Mouse (Mus musculus) intestine, postnatal 0 days (tissue): ENCODE data around the gene Marveld3. TPM values are rescaled to one million over a fixed set of nuclear protein-coding genes. Genes with fewer than 3 reads are reported as not detected.

Experiments
- ATAC-seq: fragments of 200-750 bp; cut with Nextera tagmentation; 2 replicates; pipeline ENCODE4 v1.8.0; 2017; ENCODE audit warnings: mild to moderate bottlenecking, moderate TSS enrichment, moderate library complexity
- H3K27ac ChIP-seq: fragments of 300-500 bp; sonication (generic); 2 replicates; pipeline ENCODE4 v1.5.1; 2014; ENCODE audit warnings: mild to moderate bottlenecking, low read depth, low read length, moderate library complexity
- H3K27me3 ChIP-seq: fragments of 300-500 bp; sonication (generic); replicated peaks from 2 replicates; pipeline ENCODE4 v1.6.1; 2014; ENCODE audit warnings: low read length, mixed read lengths; ENCODE audit not compliant: control insufficient read depth, insufficient read depth
- H3K36me3 ChIP-seq: fragments of 300-500 bp; sonication (generic); 2 replicates; pipeline ENCODE4 v1.6.1; 2014; ENCODE audit warnings: mild to moderate bottlenecking, moderate library complexity; ENCODE audit not compliant: control insufficient read depth, insufficient read depth
- H3K4me1 ChIP-seq: fragments of 300-500 bp; sonication (generic); replicated peaks from 2 replicates; pipeline ENCODE4 v1.6.1; 2014; ENCODE audit warnings: antibody characterized with exemption, low read length, mixed read lengths; ENCODE audit not compliant: control insufficient read depth, insufficient read depth
- H3K4me2 ChIP-seq: fragments of 300-500 bp; sonication (generic); replicated peaks from 2 replicates; pipeline ENCODE4 v1.6.1; 2014; ENCODE audit warnings: low read depth, mild to moderate bottlenecking, moderate library complexity
- H3K4me3 ChIP-seq: fragments of 300-500 bp; sonication (generic); 2 replicates; pipeline ENCODE4 v1.5.1; 2014; ENCODE audit warnings: low read depth, low read length
- H3K9ac ChIP-seq: fragments of 300-500 bp; sonication (generic); 2 replicates; pipeline ENCODE4 v1.6.1; 2014; ENCODE audit warnings: mild to moderate bottlenecking, low read depth, low read length
- H3K9me3 ChIP-seq: fragments of 300-500 bp; sonication (generic); 2 replicates; pipeline ENCODE4 v1.6.1; 2016; ENCODE audit warnings: mixed run types; ENCODE audit not compliant: control insufficient read depth
- CTCF ChIP-seq: sonication (generic); IDR thresholded peaks from 2 replicates; pipeline ENCODE4 v1.5.1; 2016; ENCODE audit warnings: low read depth, mild to moderate bottlenecking, control low read depth, antibody characterized with exemption, moderate library complexity
- WGBS: fragments of 180-500 bp; shearing (Covaris S2); extraction: QIAGEN DNeasy Blood & Tissue Kit; methylation state at CpG from one replicate; pipeline ENCODE4 v1.1.7; 2014; 5-methylcytosine and 5-hydroxymethylcytosine counted together
- polyA plus RNA-seq: library from polyadenylated mRNA; unstranded; fragments of >200 nt; fragmentation: Nextera tagmentation; extraction: Ambion mirVana; gene quantifications from 2 replicates; pipeline ENCODE4 v1.2.1, GENCODE M21; 2015

Gene Marveld3
- polyA plus RNA-seq, 1 experiment from 2014 or later: 25.0 TPM

- ATAC-seq: no peak
- Histone ChIP-seq H3K4me3 (no peak overlapping the region), H3K27me3 (no peaks in the 10 kb centered on the region), H3K4me1 (no peaks in the 10 kb centered on the region; the same call in none of the 2 replicates), H3K27ac (no peak overlapping the region), H3K9ac (no peak overlapping the region), H3K9me3 (no peaks in the 10 kb centered on the region), H3K36me3 (no peaks in the 10 kb centered on the region; the same call in 1 of the 2 replicates), H3K4me2 (peak overlapping the region; percentile 28)
- peak; percentile 75 for TF ChIP-seq CTCF
- 14% methylated on average over 26 of the region's 26 CpGs for WGBS
Observed at GRCm38 (mm10) chr8:109947447-109948284, 14.3 kb downstream of the Marveld3 start.

- H3K9ac ChIP-seq: no peak overlapping the region
- 58% methylated on average over 7 of the region's 7 CpGs for WGBS
- peak; percentile 59 for ATAC-seq
- no peaks in the 10 kb centered on the region for H3K9me3 ChIP-seq
- H3K27me3 ChIP-seq: no peaks in the 10 kb centered on the region
- no peak for TF ChIP-seq CTCF
- no peak overlapping the region for H3K4me2 ChIP-seq
- H3K4me3 ChIP-seq: no peak overlapping the region
- peak overlapping the region; percentile 89; the same call in 1 of the 2 replicates for H3K27ac ChIP-seq
- no peaks in the 10 kb centered on the region; the same call in 1 of the 2 replicates for H3K36me3 ChIP-seq
- no peaks in the 10 kb centered on the region; the same call in none of the 2 replicates for H3K4me1 ChIP-seq
Observed at GRCm38 (mm10) chr8:109946272-109946671, 15.7 kb downstream of the Marveld3 start.

GRCm38 (mm10) chr8:109945694-109946093 is 16.3 kb downstream of the Marveld3 start:
- Histone ChIP-seq H3K36me3 (peaks cover 4% of the 10 kb centered on the region; the same call in 1 of the 2 replicates), H3K27ac (peak overlapping the region; percentile 89), H3K9ac (no peak overlapping the region), H3K4me3 (no peak overlapping the region), H3K4me1 (no peaks in the 10 kb centered on the region; the same call in none of the 2 replicates), H3K27me3 (no peaks in the 10 kb centered on the region), H3K9me3 (no peaks in the 10 kb centered on the region), H3K4me2 (peak overlapping the region; percentile 30; the same call in 1 of the 2 replicates)
- ATAC-seq: peak; percentile 44
- WGBS: 58% methylated on average over 7 of the region's 7 CpGs
- TF ChIP-seq CTCF: no peak

- 28% methylated on average over 9 of the region's 9 CpGs for WGBS
- peak overlapping the region; percentile 30; the same call in 1 of the 2 replicates for H3K4me2 ChIP-seq
- H3K9me3 ChIP-seq: no peaks in the 10 kb centered on the region
- no peaks in the 10 kb centered on the region; the same call in none of the 2 replicates for H3K4me1 ChIP-seq
- no peak overlapping the region for H3K9ac ChIP-seq
- H3K27ac ChIP-seq: peak overlapping the region; percentile 89
- peaks cover 9% of the 10 kb centered on the region; the same call in 1 of the 2 replicates for H3K36me3 ChIP-seq
- ATAC-seq: peak; percentile 80
- H3K27me3 ChIP-seq: no peaks in the 10 kb centered on the region
- no peak overlapping the region for H3K4me3 ChIP-seq
- no peak for TF ChIP-seq CTCF
Observed at GRCm38 (mm10) chr8:109945153-109945632, 16.8 kb downstream of the Marveld3 start.

GRCm38 (mm10) chr8:109941606-109942360 is 20.2 kb downstream of the Marveld3 start:
- H3K4me3 ChIP-seq: no peak overlapping the region
- no peak for TF ChIP-seq CTCF
- no peak overlapping the region for H3K9ac ChIP-seq
- no peaks in the 10 kb centered on the region for H3K9me3 ChIP-seq
- no peak overlapping the region for H3K27ac ChIP-seq
- 61% methylated on average over 2 of the region's 2 CpGs for WGBS
- no peaks in the 10 kb centered on the region; the same call in none of the 2 replicates for H3K4me1 ChIP-seq
- no peak overlapping the region for H3K4me2 ChIP-seq
- peaks cover 33% of the 10 kb centered on the region; the same call in 1 of the 2 replicates for H3K36me3 ChIP-seq
- no peaks in the 10 kb centered on the region for H3K27me3 ChIP-seq
- ATAC-seq: no peak
